Mouse (Mus musculus) CH12.LX (cell line): ENCODE data around the gene 6030468B19Rik. TPM values are rescaled to one million over a fixed set of nuclear protein-coding genes. Genes with fewer than 3 reads are reported as not detected.

Experiments
- DNase-seq: peaks from one replicate; pipeline ENCODE4 v3.0.0-alpha.2; 2013; ENCODE audit errors: extremely low read depth
- H3K27ac ChIP-seq: 2 replicates; pipeline ENCODE4 v1.5.1; 2012; ENCODE audit warnings: low read depth, mild to moderate bottlenecking, control low read depth, moderate library complexity; ENCODE audit not compliant: insufficient read depth
- H3K27me3 ChIP-seq: replicated peaks from 2 replicates; pipeline ENCODE3; 2012; ENCODE audit warnings: inconsistent platforms
- H3K36me3 ChIP-seq, 2 experiments: replicated peaks in 1 of 2; 2 replicates each; pipeline versions ENCODE3 to v1.6.1; 2012; ENCODE audit warnings: inconsistent platforms in 1 of 2, low read length in 1 of 2, mild to moderate bottlenecking in 1 of 2, mixed read lengths in 1 of 2, moderate library complexity in 1 of 2; ENCODE audit not compliant: control insufficient read depth in 1 of 2, insufficient read depth in 1 of 2
- H3K4me1 ChIP-seq, 2 experiments: 2 replicates each; pipeline ENCODE4 v1.6.1; 2012; ENCODE audit warnings: inconsistent platforms in 1 of 2, moderate library complexity in 1 of 2; ENCODE audit not compliant: insufficient read depth in 2 of 2, control insufficient read depth in 1 of 2
- H3K4me2 ChIP-seq: 2 replicates; pipeline ENCODE4 v1.6.1; 2012; ENCODE audit warnings: low read depth, mild to moderate bottlenecking, control low read depth; ENCODE audit not compliant: poor library complexity, insufficient read depth, severe bottlenecking
- H3K4me3 ChIP-seq, 3 experiments: fragments of 150-350 bp in 1 of 3; sonication (generic) in 1 of 3; replicated peaks in 1 of 3; 2 replicates each; pipeline versions ENCODE3 to v1.5.1; 2011 to 2012; ENCODE audit warnings: low read depth in 2 of 3, low read length in 2 of 3, mild to moderate bottlenecking in 2 of 3, moderate library complexity in 2 of 3, control low read depth in 1 of 3, improper control_type of control experiment in 1 of 3, inconsistent platforms in 1 of 3, mixed read lengths in 1 of 3; ENCODE audit not compliant: poor library complexity in 1 of 3
- H3K79me2 ChIP-seq: replicated peaks from 2 replicates; pipeline ENCODE4 v1.6.1; 2012; ENCODE audit warnings: mild to moderate bottlenecking, moderate library complexity; ENCODE audit not compliant: control insufficient read depth, poor library complexity, insufficient read depth, severe bottlenecking; ENCODE audit errors: extremely low read depth
- H3K9ac ChIP-seq: 2 replicates; pipeline ENCODE4 v1.6.1; 2012; ENCODE audit warnings: low read depth, mild to moderate bottlenecking, control low read depth, moderate library complexity; ENCODE audit not compliant: insufficient read depth
- H3K9me3 ChIP-seq: replicated peaks from 2 replicates; pipeline ENCODE3; 2012; ENCODE audit warnings: low read length, inconsistent platforms, mixed read lengths
- CHD1 ChIP-seq: IDR thresholded peaks from 2 replicates; pipeline ENCODE4 v1.6.1; 2012; ENCODE audit warnings: low read depth, low read length, improper control_type of control experiment, inconsistent platforms
- CTCF ChIP-seq, 2 experiments: IDR thresholded peaks in 1 of 2; conservative IDR thresholded peaks in 1 of 2; 2 replicates each; pipeline ENCODE4 v1.5.1; 2011 to 2012; ENCODE audit warnings: low read depth in 2 of 2, low read length in 2 of 2, improper control_type of control experiment in 1 of 2, inconsistent platforms in 1 of 2, mild to moderate bottlenecking in 1 of 2, moderate library complexity in 1 of 2
- EP300 ChIP-seq: IDR thresholded peaks from 2 replicates; pipeline ENCODE4 v1.6.1; 2011; ENCODE audit warnings: low read length, improper control_type of control experiment
- GABPA ChIP-seq: IDR thresholded peaks from 2 replicates; pipeline ENCODE4 v1.6.1; 2012; ENCODE audit warnings: low read depth, low read length, improper control_type of control experiment, inconsistent platforms; ENCODE audit not compliant: insufficient replicate concordance
- HCFC1 ChIP-seq: IDR thresholded peaks from 2 replicates; pipeline ENCODE4 v1.6.1; 2012; ENCODE audit warnings: low read depth, mild to moderate bottlenecking, inconsistent platforms, low read length, improper control_type of control experiment
- JUN ChIP-seq: IDR thresholded peaks from 2 replicates; pipeline ENCODE4 v1.6.1; 2011; ENCODE audit warnings: low read depth, mild to moderate bottlenecking, low read length, improper control_type of control experiment, moderate library complexity; ENCODE audit not compliant: insufficient read depth
- MAFK ChIP-seq: IDR thresholded peaks from 2 replicates; pipeline ENCODE4 v1.6.1; 2011; ENCODE audit warnings: low read length, improper control_type of control experiment; ENCODE audit not compliant: insufficient replicate concordance
- MAX ChIP-seq: IDR thresholded peaks from 2 replicates; pipeline ENCODE4 v1.6.1; 2011; ENCODE audit warnings: low read length, improper control_type of control experiment
- MYC ChIP-seq: IDR thresholded peaks from 2 replicates; pipeline ENCODE4 v1.6.1; 2011; ENCODE audit warnings: low read depth, mild to moderate bottlenecking, improper control_type of control experiment, low read length
- NELFE ChIP-seq: IDR thresholded peaks from 2 replicates; pipeline ENCODE4 v1.6.1; 2011; ENCODE audit warnings: low read depth, low read length, improper control_type of control experiment
- PAX5 ChIP-seq: IDR thresholded peaks from 2 replicates; pipeline ENCODE4 v1.6.1; 2012; ENCODE audit warnings: low read length, inconsistent platforms, mixed read lengths
- POLR2A ChIP-seq: IDR thresholded peaks from 2 replicates; pipeline ENCODE4 v1.6.1; 2011; ENCODE audit warnings: low read depth, mild to moderate bottlenecking, improper control_type of control experiment, low read length
- SIN3A ChIP-seq: IDR thresholded peaks from 2 replicates; pipeline ENCODE4 v1.6.1; 2012; ENCODE audit warnings: low read length, improper control_type of control experiment, inconsistent platforms
- SMC3 ChIP-seq: IDR thresholded peaks from 2 replicates; pipeline ENCODE4 v1.6.1; 2011; ENCODE audit warnings: low read depth, low read length, improper control_type of control experiment
- TBP ChIP-seq: conservative IDR thresholded peaks from 2 replicates; pipeline ENCODE4 v1.6.1; 2011; ENCODE audit warnings: low read depth, low read length, improper control_type of control experiment
- TCF12 ChIP-seq: IDR thresholded peaks from 2 replicates; pipeline ENCODE4 v1.6.1; 2014; ENCODE audit warnings: low read depth, mild to moderate bottlenecking, inconsistent platforms, low read length, improper control_type of control experiment
- UBTF ChIP-seq: IDR thresholded peaks from 2 replicates; pipeline ENCODE4 v1.6.1; 2012; ENCODE audit warnings: low read depth, mild to moderate bottlenecking, inconsistent platforms, low read length, improper control_type of control experiment, moderate library complexity
- ZC3H11A ChIP-seq: IDR thresholded peaks from 2 replicates; pipeline ENCODE4 v1.6.1; 2012; ENCODE audit warnings: low read depth, mild to moderate bottlenecking, inconsistent platforms, low read length, improper control_type of control experiment
- ZMIZ1 ChIP-seq: IDR thresholded peaks from 2 replicates; pipeline ENCODE4 v1.6.1; 2012; ENCODE audit warnings: low read depth, mild to moderate bottlenecking, inconsistent platforms, low read length, improper control_type of control experiment
- dilution Hi-C: fragments of 300-500 bp; cut with MboI; formaldehyde crosslinking; loops from 2 replicates; pipeline ENCODE4 v1.14.3; 2020; ENCODE audit warnings: low sequenced_read_pairs; ENCODE audit not compliant: extremely low pct_unique_long_range_greater_than_20kb, extremely low pct_ligation_motif_present
- in situ Hi-C: fragments of 300-500 bp; cut with MboI; formaldehyde crosslinking; loops from 3 replicates; pipeline ENCODE4 v1.14.3; 2019; ENCODE audit warnings: low sequenced_read_pairs, low pct_ligation_motif_present, low pct_unique_long_range_greater_than_20kb, mixed read lengths
- polyA plus RNA-seq: library from polyadenylated mRNA; unstranded; fragments of >175 nt; gene quantifications from 2 replicates; pipeline ENCODE4 v1.2.1, GENCODE M21; 2012; ENCODE audit warnings: low read depth; ENCODE audit not compliant: insufficient read length
- total RNA-seq, 2 experiments: library from RNA; depleted of rRNA; stranded (reverse); fragments of 300-350 nt in 1 of 2; fragments of >200 nt in 1 of 2; gene quantifications; 2 replicates each; pipeline ENCODE4 v1.2.3; 2012 to 2014

The 6030468B19Rik gene
- total and polyA plus RNA-seq, 3 experiments, result 0.93 to 1.7 (median 1.5) TPM

DNA sequence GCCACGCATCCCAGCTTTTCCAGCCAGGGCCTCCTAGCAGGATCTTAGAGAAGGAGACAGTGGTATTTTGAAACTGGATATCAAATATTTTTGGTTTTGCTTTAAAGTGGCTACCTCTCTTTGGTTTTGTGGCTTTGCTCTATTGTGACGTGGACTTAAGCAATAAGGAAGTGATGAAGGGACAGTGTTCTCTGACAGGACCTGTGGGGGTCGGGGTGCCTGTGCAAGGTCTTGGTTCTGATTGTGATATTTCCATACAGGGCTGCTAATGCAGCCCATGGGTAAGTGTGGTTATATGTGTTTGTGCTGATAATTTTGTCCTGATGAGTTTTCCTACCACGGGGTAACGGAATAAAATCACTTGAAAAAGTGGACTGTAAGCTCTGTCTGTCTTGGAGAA lies 57.9 kb downstream of the 6030468B19Rik start:
- Histone ChIP-seq H3K36me3 (peaks cover 48 to 81% of the 10 kb centered on the region in 2 experiments), H3K9ac (no peak overlapping the region), H3K79me2 (peaks cover 25% of the 10 kb centered on the region), H3K27me3 (no peaks in the 10 kb centered on the region), H3K9me3 (peaks cover 13% of the 10 kb centered on the region), H3K4me2 (no peak overlapping the region), H3K27ac (no peak overlapping the region), H3K4me3 (no peak overlapping the region), H3K4me1 (peaks cover 2 to 17% of the 10 kb centered on the region in 2 experiments)
- TF ChIP-seq HCFC1, result no peak
- TF ChIP-seq SIN3A, result no peak
- TF ChIP-seq EP300, result no peak
- no peak for TF ChIP-seq CHD1
- no peak for TF ChIP-seq MYC
- TF ChIP-seq CTCF (conservative IDR thresholded peaks at IDR 0.05 in 1 of 2, IDR thresholded peaks at IDR 0.05 in 1 of 2; ENCODE audit: low read depth in 2 of 2, low read length in 2 of 2), result no peak
- no peak for TF ChIP-seq UBTF
- TF ChIP-seq GABPA, result no peak
- no peak for TF ChIP-seq JUN
- no peak for TF ChIP-seq TBP
- TF ChIP-seq NELFE, result no peak
- TF ChIP-seq POLR2A, result no peak
- no peak for TF ChIP-seq TCF12
- TF ChIP-seq SMC3, result no peak
- TF ChIP-seq ZMIZ1, result no peak
- TF ChIP-seq MAX, result no peak
- TF ChIP-seq PAX5, result no peak
- DNase-seq, result no peak
- in situ Hi-C loops, result no loop called here
- dilution Hi-C loops, result no loop called here

DNA sequence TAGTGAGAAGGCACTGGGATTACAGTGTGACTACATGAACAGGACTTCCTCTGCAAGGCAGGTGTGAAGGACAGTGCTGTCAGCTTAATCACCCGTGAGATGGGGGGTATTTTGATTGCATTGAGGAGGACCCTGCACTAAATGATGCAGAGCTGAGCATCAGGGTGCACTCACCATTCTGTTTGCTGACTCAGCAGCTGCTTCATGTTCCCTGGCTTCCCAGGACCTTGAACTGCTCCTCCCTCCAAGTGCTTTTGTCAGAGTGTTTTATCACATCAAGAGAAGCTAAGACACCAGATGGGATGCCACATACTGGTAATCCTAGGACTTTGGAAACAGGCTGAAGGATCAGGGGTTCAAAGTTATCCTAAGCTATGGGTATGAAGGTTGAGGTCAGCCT lies 58.5 kb downstream of the 6030468B19Rik start:
- H3K4me3 ChIP-seq, result no peak overlapping the region
- H3K4me1 ChIP-seq, result peaks cover 0 to 12% of the 10 kb centered on the region in 2 experiments; a peak in 2 of 4 replicates
- no peaks in the 10 kb centered on the region for H3K27me3 ChIP-seq
- in situ Hi-C loops, result no loop called here
- H3K4me2 ChIP-seq, result no peak overlapping the region
- TF ChIP-seq MAFK (peak; percentile 93), ZC3H11A (no peak)
- H3K9me3 ChIP-seq, result peaks cover 13% of the 10 kb centered on the region
- no peak for DNase-seq
- H3K27ac ChIP-seq, result no peak overlapping the region
- H3K36me3 ChIP-seq, result peaks cover 48 to 79% of the 10 kb centered on the region in 2 experiments
- no peak overlapping the region for H3K9ac ChIP-seq
- dilution Hi-C loops, result no loop called here
- H3K79me2 ChIP-seq, result peaks cover 19% of the 10 kb centered on the region

Other genes with a start within 250 kb of the 6030468B19Rik start
- 16.7 and 17.2 TPM in 2 replicates for gene Tnrc6c, start 143.4 kb upstream of the 6030468B19Rik start, total RNA-seq (2012; rRNA removed)
- 6.1 and 6.9 TPM in 2 replicates for gene Tnrc6c, start 143.4 kb upstream of the 6030468B19Rik start, total RNA-seq (2014; rRNA removed)
- 12.2 and 12.8 TPM in 2 replicates for gene Tnrc6c, start 143.4 kb upstream of the 6030468B19Rik start, polyA plus RNA-seq
- 4.0 and 6.1 TPM in 2 replicates for gene Tmc8, start 15.6 kb upstream of the 6030468B19Rik start, total RNA-seq (2012; rRNA removed)
- gene Tmc8, start 15.6 kb upstream of the 6030468B19Rik start, total RNA-seq (2014; rRNA removed), result 1.4 and 2.2 TPM in 2 replicates
- gene Tmc8, start 15.6 kb upstream of the 6030468B19Rik start, polyA plus RNA-seq, result 8.8 and 9.8 TPM in 2 replicates
- gene Tmc6, start 15.5 kb upstream of the 6030468B19Rik start, total RNA-seq (2012; rRNA removed), result 24.8 and 26.8 TPM in 2 replicates
- gene Tmc6, start 15.5 kb upstream of the 6030468B19Rik start, total RNA-seq (2014; rRNA removed), result 16.3 and 16.8 TPM in 2 replicates
- gene Tmc6, start 15.5 kb upstream of the 6030468B19Rik start, polyA plus RNA-seq, result 28.4 and 30.0 TPM in 2 replicates
- gene Gm20708, start 12.0 kb downstream of the 6030468B19Rik start, total RNA-seq (2012; rRNA removed), result 0.59 and 1.0 TPM in 2 replicates
- gene Gm20708, start 12.0 kb downstream of the 6030468B19Rik start, total RNA-seq (2014; rRNA removed), result 0.50 TPM in 1 of 2 replicates, not detected in the other
- 0.80 and 1.6 TPM in 2 replicates for gene Gm20708, start 12.0 kb downstream of the 6030468B19Rik start, polyA plus RNA-seq
- 362 and 409 TPM in 2 replicates for gene Syngr2, start 12.0 kb downstream of the 6030468B19Rik start, total RNA-seq (2012; rRNA removed)
- gene Syngr2, start 12.0 kb downstream of the 6030468B19Rik start, total RNA-seq (2014; rRNA removed), result 395 and 553 TPM in 2 replicates
- gene Syngr2, start 12.0 kb downstream of the 6030468B19Rik start, polyA plus RNA-seq, result 513 and 654 TPM in 2 replicates
- gene Afmid, start 28.3 kb downstream of the 6030468B19Rik start, total RNA-seq (2012; rRNA removed), result 6.8 and 7.3 TPM in 2 replicates
- 5.0 and 5.7 TPM in 2 replicates for gene Afmid, start 28.3 kb downstream of the 6030468B19Rik start, total RNA-seq (2014; rRNA removed)
- gene Afmid, start 28.3 kb downstream of the 6030468B19Rik start, polyA plus RNA-seq, result 7.1 and 7.5 TPM in 2 replicates
- 235 and 236 TPM in 2 replicates for gene Tk1, start 28.4 kb downstream of the 6030468B19Rik start, total RNA-seq (2012; rRNA removed)
- 146 and 149 TPM in 2 replicates for gene Tk1, start 28.4 kb downstream of the 6030468B19Rik start, total RNA-seq (2014; rRNA removed)
- 158 and 179 TPM in 2 replicates for gene Tk1, start 28.4 kb downstream of the 6030468B19Rik start, polyA plus RNA-seq
- 193 and 237 TPM in 2 replicates for gene Birc5, start 51.6 kb downstream of the 6030468B19Rik start, total RNA-seq (2012; rRNA removed)
- 242 and 270 TPM in 2 replicates for gene Birc5, start 51.6 kb downstream of the 6030468B19Rik start, total RNA-seq (2014; rRNA removed)
- 286 and 289 TPM in 2 replicates for gene Birc5, start 51.6 kb downstream of the 6030468B19Rik start, polyA plus RNA-seq
- gene Tmem235, start 63.1 kb downstream of the 6030468B19Rik start, total RNA-seq (2012; rRNA removed), result not detected in 2 replicates
- not detected in 2 replicates for gene Tmem235, start 63.1 kb downstream of the 6030468B19Rik start, total RNA-seq (2014; rRNA removed)
- gene Tmem235, start 63.1 kb downstream of the 6030468B19Rik start, polyA plus RNA-seq, result not detected in 2 replicates
- gene Tha1, start 75.8 kb downstream of the 6030468B19Rik start, total RNA-seq (2012; rRNA removed), result not detected in 2 replicates
- gene Tha1, start 75.8 kb downstream of the 6030468B19Rik start, total RNA-seq (2014; rRNA removed), result not detected in 2 replicates
- gene Tha1, start 75.8 kb downstream of the 6030468B19Rik start, polyA plus RNA-seq, result not detected in 2 replicates
- gene Socs3, start 172.4 kb downstream of the 6030468B19Rik start, total RNA-seq (2012; rRNA removed), result 2.5 and 4.7 TPM in 2 replicates
- 1.1 and 1.2 TPM in 2 replicates for gene Socs3, start 172.4 kb downstream of the 6030468B19Rik start, total RNA-seq (2014; rRNA removed)
- 0.83 and 1.1 TPM in 2 replicates for gene Socs3, start 172.4 kb downstream of the 6030468B19Rik start, polyA plus RNA-seq
- gene Pgs1, start 188.6 kb downstream of the 6030468B19Rik start, total RNA-seq (2012; rRNA removed), result 60.5 and 64.5 TPM in 2 replicates
- 38.1 and 39.8 TPM in 2 replicates for gene Pgs1, start 188.6 kb downstream of the 6030468B19Rik start, total RNA-seq (2014; rRNA removed)
- gene Pgs1, start 188.6 kb downstream of the 6030468B19Rik start, polyA plus RNA-seq, result 50.4 and 50.8 TPM in 2 replicates